Mouse (Mus musculus) cortical plate, adult 2 months (tissue): ENCODE measurements around the gene Prkar2b.

Experiments
- CTCF ChIP-seq: fragments of 200-500 bp; IDR thresholded peaks from 2 replicates; pipeline ENCODE4 v1.5.1; 2011; ENCODE audit warnings: mild to moderate bottlenecking, control low read depth, low read length; ENCODE audit not compliant: insufficient read depth; ENCODE audit errors: extremely low read depth
- POLR2A ChIP-seq: fragments of 200-500 bp; IDR thresholded peaks from 2 replicates; pipeline ENCODE4 v1.6.1; 2011; ENCODE audit warnings: mild to moderate bottlenecking, low read length, control low read depth; ENCODE audit not compliant: insufficient read depth; ENCODE audit errors: extremely low read depth

DNA sequence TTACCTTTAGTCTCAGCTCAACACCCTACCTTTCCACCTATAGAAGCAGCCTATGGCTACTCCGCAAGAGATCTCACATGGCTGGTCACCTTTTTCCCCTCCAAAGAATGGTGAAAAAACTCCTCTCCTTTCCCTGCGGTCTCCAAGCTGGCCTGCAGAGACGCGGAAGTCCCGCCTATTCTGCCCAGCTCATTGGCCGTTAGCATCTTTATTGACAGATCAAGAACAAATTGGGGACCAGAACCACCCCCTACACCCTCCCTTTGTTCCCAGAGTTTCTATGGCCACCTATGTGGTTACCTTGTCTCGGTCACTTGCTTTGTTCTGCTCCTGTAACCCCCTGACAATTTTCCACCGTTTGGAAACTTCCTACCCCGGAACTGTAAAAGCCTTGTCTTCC is 19.6 kb upstream of the Prkar2b start:
- no peak for TF ChIP-seq CTCF
- TF ChIP-seq POLR2A = no peak
